Mouse (Mus musculus): Measurements from ENCODE around the gene Fam178b. TPM values are rescaled to one million over a fixed set of nuclear protein-coding genes. Genes with fewer than 3 reads are reported as not detected.

Fam178b gene
- total RNA-seq (2023; ENCODE audit: inconsistent age) = not detected in 4 replicates

GRCm38 (mm10) chr1:36682620-36683355, at the start of gene Fam178b:
Gene Fam178b (minus strand): TSS chr1:36683183.

GRCm38 (mm10) chr1:36714311-36714710, 31.3 kb upstream of the Fam178b start, which contains the start of gene Actr1b:
Gene Actr1b (minus strand): TSS chr1:36714422.

GRCm38 (mm10) chr1:36709854-36710280, 26.9 kb upstream of the Fam178b start, which contains the start of gene 4933424G06Rik:
Gene 4933424G06Rik (plus strand): TSS chr1:36710149.

GRCm38 (mm10) chr1:36691271-36692155, 8.5 kb upstream of the Fam178b start, which contains the start of gene Cox5b:
Gene Cox5b (plus strand): TSS chr1:36691449.

GRCm38 (mm10) chr1:36558031-36558993, 124.7 kb downstream of the Fam178b start, which contains the start of gene Sema4c:
Gene Sema4c (minus strand): TSS chr1:36558349.

GRCm38 (mm10) chr1:36546888-36547471, 136.0 kb downstream of the Fam178b start, which contains the start of gene Ankrd39:
Gene Ankrd39 (minus strand): TSS chr1:36547445.

GRCm38 (mm10) chr1:36539186-36539585, 143.8 kb downstream of the Fam178b start, which contains the start of gene Gm42417:
Gene Gm42417 (minus strand): TSS chr1:36539429.

GRCm38 (mm10) chr1:36536783-36537182, 146.2 kb downstream of the Fam178b start, which contains the start of gene Ankrd23:
Gene Ankrd23 (minus strand): TSS chr1:36536883.

Other genes starting within 250 kb of the Fam178b start
- gene Lman2l, start 237.9 kb downstream of the Fam178b start, total RNA-seq (2023; ENCODE audit: inconsistent age) = 21.7 to 30.1 TPM (median 27.9 TPM) in 4 replicates
- 22.1 to 27.2 TPM (median 23.3 TPM) in 4 replicates for gene Cnnm4, start 211.6 kb downstream of the Fam178b start, total RNA-seq (2023; ENCODE audit: inconsistent age)
- gene Cnnm3, start 171.3 kb downstream of the Fam178b start, total RNA-seq (2023; ENCODE audit: inconsistent age) = 26.6 to 32.0 TPM (median 28.4 TPM) in 4 replicates
- gene Ankrd23, start 146.3 kb downstream of the Fam178b start, total RNA-seq (2023; ENCODE audit: inconsistent age) = 19.6 to 24.1 TPM (median 20.9 TPM) in 4 replicates
- not detected in 4 replicates for gene Gm42417, start 143.8 kb downstream of the Fam178b start, total RNA-seq (2023; ENCODE audit: inconsistent age)
- gene Ankrd39, start 135.7 kb downstream of the Fam178b start, total RNA-seq (2023; ENCODE audit: inconsistent age) = 18.0 to 21.8 TPM (median 19.2 TPM) in 4 replicates
- gene Sema4c, start 124.8 kb downstream of the Fam178b start, total RNA-seq (2023; ENCODE audit: inconsistent age) = 0.93 TPM in 1 of 4 replicates, not detected in the others
- gene Cox5b, start 8.3 kb upstream of the Fam178b start, total RNA-seq (2023; ENCODE audit: inconsistent age) = 208 to 240 TPM (median 226 TPM) in 4 replicates
- not detected in 4 replicates for gene 4933424G06Rik, start 27.0 kb upstream of the Fam178b start, total RNA-seq (2023; ENCODE audit: inconsistent age)
- gene Actr1b, start 31.2 kb upstream of the Fam178b start, total RNA-seq (2023; ENCODE audit: inconsistent age) = 82.6 to 96.9 TPM (median 86.7 TPM) in 4 replicates
- 3.2 to 5.7 TPM (median 4.0 TPM) in 4 replicates for gene Zap70, start 78.6 kb upstream of the Fam178b start, total RNA-seq (2023; ENCODE audit: inconsistent age)